Mouse (Mus musculus) intestine, embryonic 14.5 days (tissue): ENCODE measurements around the gene Ceacam11. TPM values are rescaled to one million over a fixed set of nuclear protein-coding genes. Genes with fewer than 3 reads are reported as not detected.
"Not testable (repeated sequence)": the region's sequence is repeated elsewhere in the genome, so short reads cannot be mapped to it uniquely, and the experiment has no call there.

Experiments
- ATAC-seq: fragments of 200-750 bp; cut with Nextera tagmentation; replicated peaks from 2 replicates; pipeline ENCODE4 v1.8.0; 2017; ENCODE audit warnings: low read depth, moderate number of reproducible peaks, moderate TSS enrichment, moderate library complexity; ENCODE audit not compliant: low FRiP score, low TSS enrichment
- DNase-seq: peaks from one replicate; pipeline ENCODE4 v3.0.0-alpha.2; 2018; ENCODE audit warnings: low spot score
- H3K27ac ChIP-seq: fragments of 300-500 bp; sonication (generic); 2 replicates; pipeline ENCODE4 v1.5.1; 2014; ENCODE audit warnings: low read depth, mild to moderate bottlenecking, control low read depth
- H3K27me3 ChIP-seq: fragments of 300-500 bp; sonication (generic); replicated peaks from 2 replicates; pipeline ENCODE4 v1.6.1; 2014; ENCODE audit warnings: low read length, control low read depth; ENCODE audit not compliant: control insufficient read depth, insufficient read depth
- H3K36me3 ChIP-seq: fragments of 300-500 bp; sonication (generic); 2 replicates; pipeline ENCODE4 v1.6.1; 2014; ENCODE audit warnings: low read length, control low read depth; ENCODE audit not compliant: control insufficient read depth, insufficient read depth
- H3K4me1 ChIP-seq: fragments of 300-500 bp; sonication (generic); replicated peaks from 2 replicates; pipeline ENCODE4 v1.6.1; 2014; ENCODE audit warnings: low read length, control low read depth, mixed read lengths; ENCODE audit not compliant: control insufficient read depth, insufficient read depth
- H3K4me2 ChIP-seq: fragments of 300-500 bp; sonication (generic); 2 replicates; pipeline ENCODE4 v1.6.1; 2014; ENCODE audit warnings: low read length
- H3K4me3 ChIP-seq: fragments of 300-500 bp; sonication (generic); 2 replicates; pipeline ENCODE4 v1.5.1; 2014; ENCODE audit warnings: low read depth, low read length, control low read depth, mixed read lengths
- H3K9ac ChIP-seq: fragments of 300-500 bp; sonication (generic); 2 replicates; pipeline ENCODE4 v1.6.1; 2014; ENCODE audit warnings: mild to moderate bottlenecking, low read length
- H3K9me3 ChIP-seq: fragments of 300-500 bp; sonication (generic); 2 replicates; pipeline ENCODE4 v1.6.1; 2016; ENCODE audit warnings: low read length, control low read depth; ENCODE audit not compliant: control insufficient read depth
- WGBS: fragments of 180-500 bp; shearing (Covaris S2); extraction: QIAGEN DNeasy Blood & Tissue Kit; methylation state at CpG from one replicate; pipeline ENCODE4 v1.1.7; 2014; 5-methylcytosine and 5-hydroxymethylcytosine counted together
- microRNA-seq: library from miRNA; unstranded; fragments of <30 nt; microRNA quantifications from one replicate; pipeline ENCODE4, GENCODE M21; 2016
- polyA plus RNA-seq: library from polyadenylated mRNA; unstranded; fragments of >200 nt; fragmentation: Nextera tagmentation; extraction: Ambion mirVana; gene quantifications from 2 replicates; pipeline ENCODE4 v1.2.1, GENCODE M21; 2014

Ceacam11 gene
- not detected in 2 replicates for polyA plus RNA-seq

- Histone ChIP-seq H3K27ac (no peak within 1 kb of the TSS), H3K9me3 (no peaks in the 10 kb centered on the region), H3K4me2 (no peak within 1 kb of the TSS), H3K27me3 (no peaks in the 10 kb centered on the region), H3K9ac (no peak within 1 kb of the TSS), H3K4me1 (no peaks in the 10 kb centered on the region), H3K36me3 (no peaks in the 10 kb centered on the region), H3K4me3 (no peak within 1 kb of the TSS)
- WGBS = 81% methylated on average over 4 of the region's 4 CpGs
- DNase-seq (no peak), ATAC-seq (no peak)
These were observed at the start of gene Ceacam11 for GRCm38 (mm10) chr7:17971824-17972223. Gene Ceacam11 (plus strand): TSS chr7:17972124.

GRCm38 (mm10) chr7:18001131-18001530 is 29.2 kb downstream of the Ceacam11 start:
- H3K36me3 ChIP-seq, DNase-seq, H3K4me1 ChIP-seq, H3K9me3 ChIP-seq, H3K4me2 ChIP-seq, H3K27me3 ChIP-seq, H3K9ac ChIP-seq, H3K4me3 ChIP-seq, ATAC-seq, H3K27ac ChIP-seq: not testable (repeated sequence)
- WGBS = 86% methylated on average over 1 of the region's 1 CpGs

GRCm38 (mm10) chr7:18009589-18009988 is 37.7 kb downstream of the Ceacam11 start, which contains the start of gene Ceacam13:
Gene Ceacam13 (plus strand): TSS chr7:18009889.
- DNase-seq (no peak), ATAC-seq (no peak)
- Histone ChIP-seq H3K9ac (no peak within 1 kb of the TSS), H3K36me3 (no peaks in the 10 kb centered on the region), H3K9me3 (no peaks in the 10 kb centered on the region), H3K4me2 (no peak within 1 kb of the TSS), H3K27ac (no peak within 1 kb of the TSS), H3K27me3 (no peaks in the 10 kb centered on the region), H3K4me3 (no peak within 1 kb of the TSS), H3K4me1 (no peaks in the 10 kb centered on the region)
- 70% methylated on average over 4 of the region's 4 CpGs for WGBS

Small RNA genes within 50 kb of the gene (microRNA-seq; reads per million reads assigned to microRNA genes)
- not detected for gene Gm22414

Other genes starting within 250 kb of the Ceacam11 start
- not detected in 2 replicates for gene Ceacam14, start 159.5 kb upstream of the Ceacam11 start, polyA plus RNA-seq
- not detected in 2 replicates for gene Gm5155, start 100.4 kb upstream of the Ceacam11 start, polyA plus RNA-seq
- not detected in 2 replicates for gene Ceacam13, start 37.8 kb downstream of the Ceacam11 start, polyA plus RNA-seq
- gene Ceacam12, start 93.8 kb downstream of the Ceacam11 start, polyA plus RNA-seq = not detected in 2 replicates
- not detected in 2 replicates for gene Igfl3, start 204.4 kb downstream of the Ceacam11 start, polyA plus RNA-seq